Mouse (Mus musculus) lung, adult 2 months (tissue): Measurements from ENCODE around the gene Trim59. TPM values are rescaled to one million over a fixed set of nuclear protein-coding genes. Genes with fewer than 3 reads are reported as not detected.
"Not testable (repeated sequence)": the region's sequence is repeated elsewhere in the genome, so short reads cannot be mapped to it uniquely, and the experiment has no call there.

Experiments used
- DNase-seq: peaks from one replicate; pipeline ENCODE4 v3.0.0; 2022
- H3K4me1 ChIP-seq: fragments of 200-500 bp; 2 replicates; pipeline ENCODE4 v1.6.1; 2011; ENCODE audit warnings: low read length; ENCODE audit not compliant: control insufficient read depth, insufficient read depth
- H3K4me3 ChIP-seq: fragments of 200-500 bp; replicated peaks from 2 replicates; pipeline ENCODE3; 2011; ENCODE audit warnings: low read depth, mild to moderate bottlenecking, control low read depth, low read length; ENCODE audit errors: extremely low read depth
- CTCF ChIP-seq: fragments of 200-500 bp; IDR thresholded peaks from 2 replicates; pipeline ENCODE4 v1.5.1; 2011; ENCODE audit warnings: mild to moderate bottlenecking, low read length, control low read depth; ENCODE audit not compliant: insufficient read depth
- POLR2A ChIP-seq: fragments of 200-500 bp; IDR thresholded peaks from 2 replicates; pipeline ENCODE4 v1.6.1; 2011; ENCODE audit warnings: low read depth, mild to moderate bottlenecking, control low read depth, low read length, borderline replicate concordance; ENCODE audit errors: extremely low read depth
- WGBS: fragments of 180-500 bp; shearing (Covaris S2); methylation state at CpG from one replicate; pipeline ENCODE4 v1.1.7; 2018; 5-methylcytosine and 5-hydroxymethylcytosine counted together
- polyA plus RNA-seq: library from polyadenylated mRNA; depleted of rRNA; stranded (reverse); fragments of >200 nt; gene quantifications from 2 replicates; pipeline ENCODE4 v1.2.3, GENCODE M21; 2012

Gene Trim59
- polyA plus RNA-seq, 1 experiment = 0.69 TPM

DNA sequence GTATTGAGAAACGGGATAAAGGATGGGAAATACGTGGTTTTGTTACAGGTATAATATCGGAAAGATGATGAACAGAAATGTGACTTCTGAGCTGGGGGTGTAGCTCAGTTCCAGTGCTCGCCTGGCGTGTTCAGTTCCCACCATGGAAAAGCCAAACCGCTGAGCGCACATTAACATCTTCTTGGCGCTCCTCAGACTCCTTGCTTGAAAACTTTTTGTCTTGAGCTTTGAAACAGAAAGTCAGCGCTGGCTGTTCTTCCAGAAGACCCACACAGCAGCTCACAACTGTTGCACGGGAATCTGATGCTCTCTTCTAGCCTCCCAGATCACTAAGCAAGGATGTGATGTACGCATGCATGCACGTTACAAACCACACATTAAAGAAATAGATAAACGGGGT lies 1.2 kb upstream of the Trim59 start:
- Histone ChIP-seq H3K4me1 (peaks cover 2% of the 10 kb centered on the region), H3K4me3 (no peak overlapping the region)
- 31% methylated on average over 13 of the region's 13 CpGs for WGBS
- DNase-seq = no peak
- TF ChIP-seq CTCF (no peak), POLR2A (no peak)

DNA sequence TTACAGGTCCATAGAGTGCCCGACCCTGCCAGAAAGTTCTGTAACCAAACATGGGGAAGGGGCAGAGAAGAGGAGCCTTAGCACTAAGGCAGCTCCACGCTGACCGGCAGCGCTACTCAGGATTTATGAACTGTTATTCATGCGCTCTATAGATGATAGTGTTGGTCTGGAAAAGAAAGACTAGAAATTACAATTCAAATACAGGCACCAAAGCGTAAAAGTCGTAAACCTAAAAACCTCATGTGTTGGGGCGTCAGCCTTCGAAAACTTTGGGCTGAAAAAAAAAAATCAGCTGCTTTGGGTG lies 797 bp upstream of the Trim59 start:
- 5% methylated on average over 9 of the region's 9 CpGs for WGBS
- TF ChIP-seq POLR2A = no peak
- no peak for TF ChIP-seq CTCF
- Histone ChIP-seq H3K4me1 (peaks cover 2% of the 10 kb centered on the region), H3K4me3 (peak overlapping the region; percentile 66)
- no peak for DNase-seq

DNA sequence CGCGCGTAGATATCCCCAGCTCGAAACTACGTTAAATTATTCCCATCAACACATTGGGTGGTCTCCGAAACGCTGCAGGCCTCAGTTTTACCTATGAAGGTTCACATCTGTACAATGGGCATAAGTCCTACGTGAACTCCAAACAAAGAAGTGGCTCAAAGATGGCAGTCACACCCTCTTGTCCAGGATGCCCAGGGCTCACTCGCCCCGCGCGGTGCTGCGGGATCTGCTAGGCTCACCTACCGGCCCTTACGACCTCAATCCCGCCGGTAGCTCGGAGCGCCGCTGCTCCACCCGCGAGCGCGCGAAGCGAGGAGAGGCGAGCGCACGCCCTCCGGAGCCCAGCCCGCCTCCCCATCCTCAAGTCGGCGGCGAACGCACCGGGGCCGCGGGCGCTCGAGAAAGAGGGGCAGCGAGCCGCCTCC lies 376 bp downstream of the Trim59 start:
- Histone ChIP-seq H3K4me3 (peak overlapping the region; percentile 66), H3K4me1 (peaks cover 2% of the 10 kb centered on the region)
- WGBS = under 1% methylated on average over 42 of the region's 42 CpGs
- no peak for TF ChIP-seq POLR2A
- no peak for DNase-seq

DNA sequence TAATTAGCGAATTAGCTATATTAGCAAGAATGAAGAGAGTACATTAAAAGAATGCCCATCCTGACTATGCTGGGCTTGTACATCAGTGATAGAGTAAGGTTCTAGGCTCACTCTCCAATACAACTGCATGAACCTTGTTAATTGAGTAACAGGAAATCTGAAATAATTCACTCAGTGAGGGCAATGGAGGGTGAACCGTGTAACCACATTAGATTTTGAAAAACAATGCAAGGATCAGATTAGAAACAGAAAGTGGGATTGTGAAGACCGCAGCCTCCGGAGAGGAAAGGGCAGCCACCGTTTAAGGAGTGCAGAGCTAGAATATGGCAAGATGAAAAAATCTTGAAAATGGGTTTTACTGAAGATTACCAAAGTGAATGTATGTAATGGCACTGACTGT lies 3.3 kb downstream of the Trim59 start:
- Histone ChIP-seq H3K4me3 (no peak overlapping the region), H3K4me1 (peaks cover 2% of the 10 kb centered on the region)
- no peak for DNase-seq
- 47% methylated on average over 5 of the region's 5 CpGs for WGBS
- no peak for TF ChIP-seq POLR2A
- TF ChIP-seq CTCF = no peak

DNA sequence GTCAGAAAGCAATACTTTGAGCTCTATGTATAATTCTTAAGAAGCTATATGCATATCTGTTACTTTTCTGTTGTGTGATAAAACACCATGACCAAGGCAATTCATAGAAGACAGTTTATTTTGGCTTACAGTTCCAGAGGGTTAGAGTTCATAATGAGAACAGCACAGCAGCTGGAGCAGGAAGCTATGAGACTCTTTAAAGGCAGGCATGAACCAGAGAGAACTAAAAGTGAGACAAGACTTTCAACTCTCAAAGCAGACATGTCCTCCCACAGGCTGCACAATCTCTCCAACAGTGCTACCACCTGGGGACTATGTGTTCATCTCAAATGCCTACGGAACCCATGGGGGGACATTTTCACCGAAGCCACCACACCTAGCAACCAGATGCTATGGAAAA lies 4.5 kb downstream of the Trim59 start:
- H3K4me1 ChIP-seq = peaks cover 2% of the 10 kb centered on the region; the same call in 1 of the 2 replicates
- 91% methylated on average over 2 of the region's 2 CpGs for whole genome bisulfite sequencing
- no peak overlapping the region for H3K4me3 ChIP-seq
- TF ChIP-seq CTCF (no peak), POLR2A (no peak)
- no peak for DNase-seq

DNA sequence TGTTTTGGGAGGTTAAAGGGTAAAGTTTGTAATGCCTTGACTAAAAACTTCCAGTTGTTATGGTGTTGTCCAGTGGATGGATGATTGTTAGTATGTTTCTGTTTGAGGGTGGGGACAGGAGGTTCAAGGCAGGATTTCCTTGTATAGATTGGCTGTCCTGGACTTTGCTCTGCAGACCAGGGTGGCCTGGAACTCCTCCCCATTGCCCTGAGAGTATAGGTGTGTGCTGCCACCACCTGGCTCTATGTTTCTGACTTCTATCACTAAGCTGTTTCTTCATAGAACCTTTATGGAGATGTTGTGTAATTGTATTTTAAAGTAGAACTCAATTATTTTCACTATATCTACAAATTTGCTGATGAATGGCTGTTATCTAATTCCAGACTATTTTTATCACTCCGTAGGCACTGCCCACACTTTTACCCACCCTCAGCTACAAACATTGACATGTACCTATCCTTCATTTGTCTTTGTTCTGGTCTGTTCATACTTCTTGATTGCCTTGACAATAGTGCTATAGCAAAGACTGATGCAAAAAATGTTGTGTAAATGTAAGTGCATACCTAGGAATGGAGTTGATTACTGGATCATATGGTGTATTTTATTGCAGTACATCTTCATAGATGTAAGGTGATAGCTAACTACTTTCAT lies 18.3 kb downstream of the Trim59 start:
- TF ChIP-seq POLR2A (no peak), CTCF (no peak)
- 62% methylated on average over 1 of the region's 1 CpGs for WGBS
- no peak overlapping the region for H3K4me3 ChIP-seq
- DNase-seq = no peak
- H3K4me1 ChIP-seq = no peaks in the 10 kb centered on the region

DNA sequence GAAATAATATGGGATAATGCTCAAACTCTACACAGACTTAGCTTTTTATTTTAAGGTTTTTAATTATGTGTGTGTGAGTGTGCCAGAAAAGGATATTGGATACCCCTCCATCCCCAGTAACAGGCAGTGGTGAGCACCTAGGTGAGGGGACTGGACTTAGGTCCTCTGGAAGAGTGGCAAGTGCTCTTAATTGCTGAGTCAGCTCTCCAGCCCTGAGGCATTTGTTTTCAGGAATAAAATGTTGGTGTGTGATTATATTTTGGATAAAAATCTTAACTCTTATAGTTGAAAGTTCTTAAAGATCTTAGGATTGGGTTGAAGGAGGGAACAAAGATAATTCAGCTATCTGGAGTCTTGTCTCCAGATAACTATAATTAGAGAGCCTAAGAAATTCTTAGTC lies 23.8 kb downstream of the Trim59 start:
- TF ChIP-seq POLR2A = no peak
- TF ChIP-seq CTCF = no peak
- H3K4me3 ChIP-seq = no peak overlapping the region
- H3K4me1 ChIP-seq = no peaks in the 10 kb centered on the region

DNA sequence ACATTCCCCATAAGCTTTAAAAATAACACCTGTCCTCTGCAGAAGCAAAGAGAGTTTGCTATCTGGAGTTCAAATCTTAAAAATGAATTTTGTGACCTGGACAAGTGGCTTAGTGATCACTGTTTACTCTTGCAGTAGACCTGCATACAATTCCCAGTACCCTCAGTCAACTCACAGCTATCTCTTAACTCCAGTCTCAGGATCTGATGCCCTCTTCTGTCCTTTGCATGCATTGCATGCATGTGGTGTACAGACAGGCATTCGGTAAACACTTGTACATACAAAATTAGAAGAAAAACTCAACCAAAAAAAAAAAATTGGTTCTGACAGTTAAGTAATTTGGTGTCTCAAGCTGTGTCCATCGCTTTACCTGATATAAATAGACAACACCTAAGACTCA lies 24.3 kb downstream of the Trim59 start:
- DNase-seq = no peak
- TF ChIP-seq POLR2A = no peak
- no peak for TF ChIP-seq CTCF
- WGBS = 94% methylated on average over 2 of the region's 2 CpGs
- no peaks in the 10 kb centered on the region for H3K4me1 ChIP-seq
- H3K4me3 ChIP-seq = no peak overlapping the region

More for the DNA sequence above, 23.8 kb downstream of the Trim59 start:
- no peak for DNase-seq

DNA sequence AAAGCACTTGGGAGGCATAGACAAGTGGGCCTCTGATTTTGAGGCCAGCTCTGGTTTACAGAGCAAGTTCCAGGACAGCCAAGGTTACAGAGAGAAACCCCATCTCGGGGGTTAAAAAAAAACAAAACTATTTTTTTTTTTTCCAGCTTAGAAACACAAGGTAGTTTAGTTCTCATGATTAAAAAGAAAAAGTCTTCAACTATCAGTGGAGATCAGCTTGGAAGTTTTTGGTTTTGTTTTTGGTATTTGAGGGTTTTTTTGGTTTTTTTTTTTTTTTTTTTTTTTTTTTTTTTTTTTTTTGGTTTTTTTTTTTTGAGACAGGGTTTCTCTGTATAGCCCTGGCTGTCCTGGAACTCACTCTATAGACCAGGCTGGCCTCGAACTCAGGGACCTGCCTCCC lies 25.9 kb downstream of the Trim59 start:
- not testable (repeated sequence) for H3K4me3 ChIP-seq, H3K4me1 ChIP-seq, DNase-seq
- 97% methylated on average over 2 of the region's 2 CpGs for WGBS

DNA sequence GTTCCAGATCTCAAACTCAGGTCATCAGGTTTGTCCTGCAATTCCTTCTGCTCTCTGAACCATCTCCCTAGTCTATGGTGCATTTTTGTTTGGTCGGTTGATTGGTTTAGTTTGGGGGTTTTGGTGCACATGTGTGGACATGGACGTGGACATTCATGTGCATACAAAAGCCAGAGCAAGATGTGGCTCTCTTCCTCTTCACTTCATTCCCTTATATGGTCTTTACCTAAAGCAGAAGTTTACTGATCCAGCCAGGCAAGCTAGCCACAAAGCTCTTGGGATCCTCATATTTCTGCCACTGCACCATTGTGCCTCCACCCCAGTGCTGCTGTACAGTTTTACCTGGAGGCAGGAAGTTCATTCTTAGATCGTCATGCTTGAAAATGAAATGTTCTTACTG lies 27.4 kb downstream of the Trim59 start:
- TF ChIP-seq CTCF = no peak
- TF ChIP-seq POLR2A = no peak
- no peak overlapping the region for H3K4me3 ChIP-seq
- no peak for DNase-seq
- 78% methylated on average over 3 of the region's 3 CpGs for WGBS
- no peaks in the 10 kb centered on the region for H3K4me1 ChIP-seq

DNA sequence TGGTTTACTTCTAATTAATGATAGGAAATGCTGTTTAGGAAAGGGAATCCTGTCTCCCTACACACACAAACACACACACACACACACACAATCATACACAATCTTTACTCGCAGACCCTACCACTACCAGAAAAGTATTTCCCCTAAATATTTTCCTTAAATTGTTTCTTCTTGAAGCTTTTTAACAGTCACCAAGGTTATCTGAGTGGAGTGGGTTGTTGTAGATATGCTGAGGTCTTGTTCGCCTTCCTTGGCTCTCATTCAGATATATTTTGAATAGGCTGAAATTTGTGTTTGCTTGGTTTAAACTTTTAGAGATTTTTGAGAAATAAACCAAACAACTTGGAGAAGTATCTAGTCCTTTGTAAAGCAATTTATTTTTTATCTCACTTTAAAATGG lies 35.7 kb downstream of the Trim59 start:
- Histone ChIP-seq H3K4me3 (no peak overlapping the region), H3K4me1 (peaks cover 2% of the 10 kb centered on the region)
- WGBS = 51% methylated on average over 2 of the region's 2 CpGs
- TF ChIP-seq POLR2A (no peak), CTCF (no peak)
- DNase-seq = no peak
